Mouse (Mus musculus): ENCODE measurements at regions not wholly inside any gene's neighbourhood (a gene's known extent, or its start where the extent isn't known, plus 50 kb on each side); places are given as distances from the start of the nearest gene placed in this dataset.
A peak's percentile ranks its signal among the peaks of the same experiment; 100 is the strongest.

- DNase-seq (ENCODE audit: extremely low spot score in 1 of 2, low spot score in 1 of 2): no peak
These were observed 681.4 kb downstream of the Utrn start for GRCm38 (mm10) chr10:12187669-12188342.

- DNase-seq (ENCODE audit: extremely low spot score in 1 of 2, low spot score in 1 of 2): no peak
These were observed 678.7 kb downstream of the Utrn start for GRCm38 (mm10) chr10:12190435-12190834.

- DNase-seq (ENCODE audit: extremely low spot score in 1 of 2, low spot score in 1 of 2): no peak
These were observed 661.9 kb downstream of the Utrn start for GRCm38 (mm10) chr10:12207301-12207700.

GRCm38 (mm10) chr10:12210181-12210580 is 659.0 kb downstream of the Utrn start:
- no peak for DNase-seq (ENCODE audit: extremely low spot score in 1 of 2, low spot score in 1 of 2)

- no peak for DNase-seq (ENCODE audit: extremely low spot score in 1 of 2, low spot score in 1 of 2)
These were observed 650.3 kb downstream of the Utrn start for GRCm38 (mm10) chr10:12218879-12219278.

- DNase-seq (ENCODE audit: extremely low spot score in 1 of 2, low spot score in 1 of 2): no peak
These were observed 635.0 kb downstream of the Utrn start for GRCm38 (mm10) chr10:12234141-12234540.

- peak in 1 of 2 experiments; percentile 8 for DNase-seq (ENCODE audit: extremely low spot score in 1 of 2, low spot score in 1 of 2)
These were observed 620.3 kb downstream of the Utrn start for GRCm38 (mm10) chr10:12248853-12249252.

GRCm38 (mm10) chr10:12253274-12253673 is 615.9 kb downstream of the Utrn start:
- DNase-seq (ENCODE audit: extremely low spot score in 1 of 2, low spot score in 1 of 2): no peak

GRCm38 (mm10) chr10:12285679-12286078 is 583.5 kb downstream of the Utrn start:
- no peak for DNase-seq (ENCODE audit: extremely low spot score in 1 of 2, low spot score in 1 of 2)

- no peak for DNase-seq (ENCODE audit: extremely low spot score in 1 of 2, low spot score in 1 of 2)
These were observed 570.3 kb downstream of the Utrn start for GRCm38 (mm10) chr10:12298887-12299286.

GRCm38 (mm10) chr10:12302396-12302795 is 566.8 kb downstream of the Utrn start:
- DNase-seq (ENCODE audit: extremely low spot score in 1 of 2, low spot score in 1 of 2): no peak

GRCm38 (mm10) chr10:12320311-12320710 is 548.9 kb downstream of the Utrn start:
- no peak for DNase-seq (ENCODE audit: extremely low spot score in 1 of 2, low spot score in 1 of 2)

Small RNA genes lying in the stretch of these regions (microRNA-seq; reads per million reads assigned to microRNA genes)
- 0 reads per million in 2 experiments for gene Gm22194
